In genomic region chr11:20656711-20657057, GRCm38 (mm10) we compare ENCODE assay signal across 8 mouse cellular contexts.
DNase-seq lines count a peak whose midpoint lies in the region; ATAC-seq and TF ChIP-seq lines count a peak whose summit lies in the region.

No protein-coding gene starts in this region.

- 0 out of 2 replicates have a peak overlapping the region, but pooled peaks have one; percentile 19 for H3K4me2 ChIP-seq in kidney, postnatal 0 days (ENCODE audit: low read length)
- peak overlapping the region; percentile 24 for H3K4me2 ChIP-seq in hindbrain, embryonic 14.5 days (replicated peaks)
- peak overlapping the region; percentile 44 for H3K4me2 ChIP-seq in midbrain, embryonic 13.5 days (replicated peaks)

- H3K27ac ChIP-seq in kidney, postnatal 0 days: no peak overlapping the region
- peak overlapping the region; percentile 86 for H3K27ac ChIP-seq in hindbrain, embryonic 14.5 days
- peak overlapping the region; percentile 95 for H3K27ac ChIP-seq in midbrain, embryonic 13.5 days

- H3K4me3 ChIP-seq in kidney, postnatal 0 days (replicated peaks; ENCODE audit: low read depth, low read length): no peak overlapping the region
- H3K4me3 ChIP-seq in hindbrain, embryonic 14.5 days (replicated peaks; ENCODE audit: low read length): no peak overlapping the region
- peak overlapping the region; percentile 14 for H3K4me3 ChIP-seq in midbrain, embryonic 13.5 days (replicated peaks)

- ATAC-seq in kidney, postnatal 0 days (replicated peaks; ENCODE audit: low FRiP score, low read depth): 0 out of 2 replicates have a peak, but pooled peaks have one; percentile 30
- peak; percentile 37; the same call in 1 of the 2 replicates for ATAC-seq in hindbrain, embryonic 14.5 days (ENCODE audit: low FRiP score)
- ATAC-seq in midbrain, embryonic 13.5 days: peak; percentile 52
- ATAC-seq in erythroid progenitor cell, adult 5-6 weeks (replicated peaks; ENCODE audit: low FRiP score, poor library complexity, severe bottlenecking): no peak

- no peak overlapping the region for H3K9ac ChIP-seq in kidney, postnatal 0 days (ENCODE audit: low read depth, low read length)
- H3K9ac ChIP-seq in hindbrain, embryonic 14.5 days: peak overlapping the region; percentile 16; the same call in 1 of the 2 replicates
- H3K9ac ChIP-seq in midbrain, embryonic 13.5 days (replicated peaks): peak overlapping the region; percentile 56

- WGBS in kidney, postnatal 0 days: 36% methylated on average over 10 of the region's 10 CpGs
- WGBS in hindbrain, embryonic 14.5 days: 12% methylated on average over 10 of the region's 10 CpGs
- 6% methylated on average over 10 of the region's 10 CpGs for WGBS in midbrain, embryonic 13.5 days

- H3K27me3 ChIP-seq in kidney, postnatal 0 days (ENCODE audit: insufficient read depth, low read length): no peaks in the 10 kb centered on the region
- H3K27me3 ChIP-seq in hindbrain, embryonic 14.5 days (ENCODE audit: control insufficient read depth, insufficient read depth, low read length): no peaks in the 10 kb centered on the region
- no peaks in the 10 kb centered on the region for H3K27me3 ChIP-seq in midbrain, embryonic 13.5 days

- H3K9me3 ChIP-seq in kidney, postnatal 0 days (replicated peaks; ENCODE audit: low read length): no peaks in the 10 kb centered on the region
- no peaks in the 10 kb centered on the region for H3K9me3 ChIP-seq in hindbrain, embryonic 14.5 days (ENCODE audit: control insufficient read depth, low read length)
- H3K9me3 ChIP-seq in midbrain, embryonic 13.5 days: no peaks in the 10 kb centered on the region

- no peak for DNase-seq in kidney, postnatal 0 days (ENCODE audit: low spot score)
- no peak for DNase-seq in kidney, adult 9 months
- DNase-seq in embryo, embryonic 9.5 days (ENCODE audit: extremely low spot score): peak; percentile 58
- DNase-seq in hindbrain, embryonic 14.5 days (ENCODE audit: low spot score): no peak
- no peak for DNase-seq in cerebellum, postnatal 36 days
- DNase-seq in right cerebral cortex, postnatal 14 days: no peak

- TF ChIP-seq CTCF in kidney, postnatal 0 days (IDR thresholded peaks at IDR 0.05; ENCODE audit: low read depth): no peak

- H3K4me1 ChIP-seq in kidney, postnatal 0 days (replicated peaks; ENCODE audit: insufficient read depth, low read length): peaks cover 7% of the 10 kb centered on the region; the same call in 1 of the 2 replicates
- peaks cover 27% of the 10 kb centered on the region for H3K4me1 ChIP-seq in hindbrain, embryonic 14.5 days (replicated peaks; ENCODE audit: control insufficient read depth, insufficient read depth, low read length)
- H3K4me1 ChIP-seq in midbrain, embryonic 13.5 days (replicated peaks): peaks cover 45% of the 10 kb centered on the region

- H3K36me3 ChIP-seq in kidney, postnatal 0 days (ENCODE audit: insufficient read depth, low read length): no peaks in the 10 kb centered on the region
- H3K36me3 ChIP-seq in hindbrain, embryonic 14.5 days (replicated peaks; ENCODE audit: control insufficient read depth, insufficient read depth): no peaks in the 10 kb centered on the region
- H3K36me3 ChIP-seq in midbrain, embryonic 13.5 days: no peaks in the 10 kb centered on the region
